Mouse (Mus musculus) lung, embryonic 16.5 days (tissue): ENCODE measurements around the gene Pan2. TPM values are rescaled to one million over a fixed set of nuclear protein-coding genes. Genes with fewer than 3 reads are reported as not detected.

Experiments used
- ATAC-seq: fragments of 200-750 bp; cut with Nextera tagmentation; 2 replicates; pipeline ENCODE4 v1.8.0; 2017; ENCODE audit warnings: low read depth, mild to moderate bottlenecking, moderate library complexity
- H3K27ac ChIP-seq: fragments of 300-500 bp; sonication (generic); 2 replicates; pipeline ENCODE4 v1.5.1; 2014; ENCODE audit warnings: mild to moderate bottlenecking, control low read depth, low read length
- H3K27me3 ChIP-seq: fragments of 300-500 bp; sonication (generic); 2 replicates; pipeline ENCODE4 v1.6.1; 2014; ENCODE audit warnings: low read depth, low read length, mixed read lengths; ENCODE audit not compliant: control insufficient read depth, insufficient read depth
- H3K36me3 ChIP-seq: fragments of 300-500 bp; sonication (generic); 2 replicates; pipeline ENCODE4 v1.6.1; 2014; ENCODE audit warnings: low read length; ENCODE audit not compliant: control insufficient read depth, insufficient read depth
- H3K4me1 ChIP-seq: fragments of 300-500 bp; sonication (generic); replicated peaks from 2 replicates; pipeline ENCODE4 v1.6.1; 2014; ENCODE audit warnings: low read length, mixed read lengths; ENCODE audit not compliant: control insufficient read depth, insufficient read depth
- H3K4me2 ChIP-seq: fragments of 300-500 bp; sonication (generic); 2 replicates; pipeline ENCODE4 v1.6.1; 2014; ENCODE audit warnings: low read depth, low read length, control low read depth
- H3K4me3 ChIP-seq: fragments of 300-500 bp; sonication (generic); 2 replicates; pipeline ENCODE4 v1.5.1; 2014; ENCODE audit warnings: mild to moderate bottlenecking, low read length, control low read depth
- H3K9ac ChIP-seq: fragments of 300-500 bp; sonication (generic); 2 replicates; pipeline ENCODE4 v1.6.1; 2014; ENCODE audit warnings: low read length, control low read depth
- H3K9me3 ChIP-seq: fragments of 300-500 bp; sonication (generic); 2 replicates; pipeline ENCODE4 v1.6.1; 2016; ENCODE audit warnings: low read length; ENCODE audit not compliant: control insufficient read depth
- WGBS: fragments of 180-500 bp; shearing (Covaris S2); extraction: QIAGEN DNeasy Blood & Tissue Kit; methylation state at CpG from one replicate; pipeline ENCODE4 v1.1.7; 2014; 5-methylcytosine and 5-hydroxymethylcytosine counted together
- polyA plus RNA-seq: library from polyadenylated mRNA; unstranded; fragments of >200 nt; fragmentation: Nextera tagmentation; extraction: Ambion mirVana; gene quantifications from 2 replicates; pipeline ENCODE4 v1.2.1, GENCODE M21; 2015

The Pan2 gene
- polyA plus RNA-seq, 1 experiment from 2014 or later: 39.8 TPM

DNA sequence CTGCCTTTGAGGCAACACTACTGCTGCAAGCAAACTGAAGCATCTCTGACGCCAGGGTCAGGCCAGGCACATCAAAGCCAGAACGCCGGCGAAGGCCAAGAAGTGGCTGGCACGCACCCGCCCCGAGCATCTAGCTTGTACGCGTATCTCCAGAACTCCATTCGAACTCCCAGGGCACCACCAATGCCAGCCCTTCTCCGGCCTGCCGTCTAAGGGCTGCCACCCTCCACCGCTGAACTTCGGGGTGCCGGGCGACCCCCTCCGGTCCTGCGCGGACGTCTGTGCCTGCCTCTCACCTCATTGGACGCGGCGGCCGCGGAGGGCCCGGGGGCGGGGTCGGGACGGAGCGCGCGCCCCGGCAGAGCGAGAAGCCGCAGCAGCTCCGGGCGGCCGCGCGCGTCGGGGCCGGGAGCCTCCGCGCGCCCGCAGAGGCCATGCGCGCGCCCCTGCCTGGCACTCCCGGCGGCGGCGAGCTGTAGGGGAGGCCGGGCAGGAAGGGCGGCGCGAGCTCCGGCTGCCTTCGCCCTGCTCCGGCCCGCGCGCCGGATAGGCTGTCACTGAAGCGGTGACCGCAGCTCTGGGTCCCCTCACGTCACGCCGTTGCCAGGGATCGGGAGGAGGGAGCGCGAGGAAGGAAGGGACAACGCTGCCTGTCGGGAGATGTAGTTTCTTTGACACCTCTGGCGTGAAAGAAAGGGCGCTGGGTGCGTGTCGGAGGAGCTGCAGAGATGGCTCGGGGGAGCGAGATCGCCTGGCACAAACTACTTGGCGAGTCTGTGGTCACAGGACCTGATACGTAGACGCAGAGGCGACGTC, 65.5 kb downstream of the Pan2 start, which contains the start of gene Coq10a:
Gene Coq10a (minus strand): TSS at position 596 of the 816 bp plus-strand sequence.
- Histone ChIP-seq H3K36me3 (peaks cover 4% of the 10 kb centered on the region), H3K9ac (peak within 1 kb of the TSS; percentile 79), H3K4me1 (peaks cover 14% of the 10 kb centered on the region), H3K4me3 (peak within 1 kb of the TSS; percentile 76), H3K27ac (peak within 1 kb of the TSS; percentile 96), H3K27me3 (no peaks in the 10 kb centered on the region), H3K4me2 (peak within 1 kb of the TSS; percentile 79), H3K9me3 (no peaks in the 10 kb centered on the region)
- WGBS: under 1% methylated on average over 81 of the region's 87 CpGs
- ATAC-seq: peak; percentile 97

DNA sequence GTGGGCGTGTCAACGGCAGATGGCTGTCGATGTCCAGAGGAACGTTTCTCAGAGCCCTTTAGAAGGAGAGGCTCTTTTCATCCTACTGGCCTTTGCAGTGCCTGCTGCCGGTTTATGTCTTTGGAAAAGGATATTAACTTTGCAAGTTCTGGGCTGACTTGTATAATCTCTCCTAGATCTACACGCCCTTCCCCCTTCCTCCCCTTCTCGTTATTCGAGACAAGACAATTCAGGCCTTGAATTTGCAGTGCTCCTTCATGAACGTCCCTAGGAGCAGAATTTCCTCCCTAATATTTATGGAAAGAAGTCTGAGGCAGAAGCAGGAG, 66.0 kb downstream of the Pan2 start:
- 3% methylated on average over 9 of the region's 9 CpGs for WGBS
- Histone ChIP-seq H3K4me1 (peaks cover 14% of the 10 kb centered on the region), H3K4me3 (peak overlapping the region; percentile 76), H3K27ac (peak overlapping the region; percentile 96), H3K9me3 (no peaks in the 10 kb centered on the region), H3K27me3 (no peaks in the 10 kb centered on the region), H3K4me2 (peak overlapping the region; percentile 79), H3K36me3 (peaks cover 4% of the 10 kb centered on the region; the same call in 1 of the 2 replicates), H3K9ac (peak overlapping the region; percentile 79)
- no peak for ATAC-seq

DNA sequence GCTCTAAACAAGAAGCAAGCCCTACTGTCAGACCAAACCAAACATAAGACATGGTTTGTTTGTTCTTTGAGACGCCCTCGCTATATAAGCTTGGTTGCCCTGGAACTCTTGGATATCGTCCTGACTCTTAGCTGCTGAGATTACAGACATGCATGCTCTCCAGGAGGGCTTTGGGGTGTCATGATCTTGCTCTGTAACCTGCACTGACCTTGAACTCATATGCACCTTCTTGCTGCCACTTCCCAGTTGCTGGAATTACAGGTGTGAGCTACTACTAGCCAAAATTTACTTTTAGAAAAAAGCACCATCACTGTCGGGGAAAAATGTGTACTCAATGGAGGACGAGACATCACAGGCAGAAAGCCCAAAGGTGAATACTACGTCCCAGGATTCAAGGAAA, 66.5 kb downstream of the Pan2 start:
- H3K9me3 ChIP-seq: no peaks in the 10 kb centered on the region
- peak overlapping the region; percentile 76 for H3K4me3 ChIP-seq
- H3K36me3 ChIP-seq: no peaks in the 10 kb centered on the region
- ATAC-seq: no peak
- WGBS: 63% methylated on average over 6 of the region's 6 CpGs
- peak overlapping the region; percentile 79 for H3K9ac ChIP-seq
- no peaks in the 10 kb centered on the region for H3K27me3 ChIP-seq
- H3K4me1 ChIP-seq: peaks cover 14% of the 10 kb centered on the region
- peak overlapping the region; percentile 79 for H3K4me2 ChIP-seq
- H3K27ac ChIP-seq: peak overlapping the region; percentile 96

DNA sequence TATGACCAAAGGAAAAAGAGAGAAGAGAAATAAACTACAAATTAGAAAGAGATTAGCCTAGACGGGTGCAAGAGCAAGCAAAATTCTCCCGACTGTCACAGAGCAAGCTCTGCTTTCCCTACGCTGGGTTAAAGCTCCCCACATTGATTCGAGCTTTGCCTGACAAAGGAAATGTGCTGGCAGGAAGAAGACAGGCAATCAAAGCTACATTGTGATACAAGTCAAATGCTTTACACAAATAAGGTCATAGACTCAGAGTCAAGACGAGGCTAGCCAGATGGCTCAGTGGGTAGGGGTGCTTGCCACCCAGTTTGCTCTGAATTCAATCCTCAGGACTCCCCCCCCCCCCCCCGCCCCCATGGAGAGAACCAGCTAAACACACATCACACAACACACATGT, 66.9 kb downstream of the Pan2 start:
- Histone ChIP-seq H3K9ac (no peak overlapping the region), H3K27ac (no peak overlapping the region), H3K4me3 (no peak overlapping the region), H3K36me3 (no peaks in the 10 kb centered on the region), H3K4me2 (no peak overlapping the region), H3K27me3 (no peaks in the 10 kb centered on the region), H3K9me3 (no peaks in the 10 kb centered on the region), H3K4me1 (peaks cover 14% of the 10 kb centered on the region)
- whole genome bisulfite sequencing: 64% methylated on average over 5 of the region's 6 CpGs
- ATAC-seq: no peak

DNA sequence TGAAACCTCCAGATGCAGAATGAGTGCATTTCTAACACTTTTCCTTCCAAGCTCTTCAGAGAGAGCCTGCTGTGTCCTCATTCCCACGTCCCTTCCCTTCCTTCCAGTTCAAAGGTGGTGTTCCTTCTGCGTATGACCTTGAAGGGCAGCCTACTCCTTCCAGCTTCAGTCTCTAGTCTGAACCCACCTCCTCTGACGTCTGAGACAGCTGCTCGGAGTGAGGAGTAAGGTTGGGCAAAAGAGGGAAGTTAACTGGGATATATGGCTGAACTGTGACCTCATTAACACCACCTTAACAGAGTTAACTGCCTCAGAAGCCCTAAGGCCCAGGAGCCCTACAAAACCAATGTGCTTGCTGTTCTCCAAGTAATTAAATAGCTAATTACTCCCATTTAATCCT, 67.5 kb downstream of the Pan2 start:
- WGBS: 53% methylated on average over 4 of the region's 4 CpGs
- H3K27ac ChIP-seq: no peak overlapping the region
- H3K4me1 ChIP-seq: peaks cover 14% of the 10 kb centered on the region
- ATAC-seq: no peak
- no peak overlapping the region for H3K4me3 ChIP-seq
- H3K36me3 ChIP-seq: no peaks in the 10 kb centered on the region
- no peaks in the 10 kb centered on the region for H3K9me3 ChIP-seq
- no peak overlapping the region for H3K4me2 ChIP-seq
- H3K27me3 ChIP-seq: no peaks in the 10 kb centered on the region
- H3K9ac ChIP-seq: no peak overlapping the region

Other genes starting within 250 kb of the Pan2 start
- gene Ptges3, start 244.4 kb upstream of the Pan2 start, polyA plus RNA-seq: 432 and 461 TPM in 2 replicates
- 2,116 and 2,117 TPM in 2 replicates for gene Atp5b, start 220.1 kb upstream of the Pan2 start, polyA plus RNA-seq
- 10.2 and 11.4 TPM in 2 replicates for gene Baz2a, start 211.8 kb upstream of the Pan2 start, polyA plus RNA-seq
- 37.4 and 40.7 TPM in 2 replicates for gene Rbms2, start 123.0 kb upstream of the Pan2 start, polyA plus RNA-seq
- 1.6 and 1.7 TPM in 2 replicates for gene Gls2, start 108.9 kb upstream of the Pan2 start, polyA plus RNA-seq
- 24.1 and 24.5 TPM in 2 replicates for gene Spryd4, start 91.5 kb upstream of the Pan2 start, polyA plus RNA-seq
- gene Mip, start 77.5 kb upstream of the Pan2 start, polyA plus RNA-seq: not detected in 2 replicates
- 52.1 and 58.4 TPM in 2 replicates for gene Timeless, start 71.3 kb upstream of the Pan2 start, polyA plus RNA-seq
- 0.14 and 0.63 TPM in 2 replicates for gene Apon, start 49.2 kb upstream of the Pan2 start, polyA plus RNA-seq
- gene Apof, start 34.7 kb upstream of the Pan2 start, polyA plus RNA-seq: 0.43 and 2.6 TPM in 2 replicates
- gene Stat2, start 32.8 kb upstream of the Pan2 start, polyA plus RNA-seq: 12.3 and 13.1 TPM in 2 replicates
- 0.34 and 0.38 TPM in 2 replicates for gene Il23a, start 4.6 kb upstream of the Pan2 start, polyA plus RNA-seq
- gene Cnpy2, start 19.1 kb downstream of the Pan2 start, polyA plus RNA-seq: 326 and 347 TPM in 2 replicates
- 171 TPM in 2 replicates for gene Cs, start 34.4 kb downstream of the Pan2 start, polyA plus RNA-seq
- 3.7 and 4.6 TPM in 2 replicates for gene Coq10a, start 65.7 kb downstream of the Pan2 start, polyA plus RNA-seq
- 8.4 and 9.6 TPM in 2 replicates for gene Ankrd52, start 73.8 kb downstream of the Pan2 start, polyA plus RNA-seq
- 0.13 and 1.0 TPM in 2 replicates for gene Slc39a5, start 97.9 kb downstream of the Pan2 start, polyA plus RNA-seq
- gene Nabp2, start 108.2 kb downstream of the Pan2 start, polyA plus RNA-seq: 67.7 and 74.5 TPM in 2 replicates
- gene Rnf41, start 108.3 kb downstream of the Pan2 start, polyA plus RNA-seq: 41.4 and 42.7 TPM in 2 replicates
- 71.3 and 76.4 TPM in 2 replicates for gene Smarcc2, start 155.9 kb downstream of the Pan2 start, polyA plus RNA-seq
- 1,564 and 1,684 TPM in 2 replicates for gene Myl6, start 190.8 kb downstream of the Pan2 start, polyA plus RNA-seq
- 3.5 and 5.1 TPM in 2 replicates for gene Myl6b, start 195.3 kb downstream of the Pan2 start, polyA plus RNA-seq
- gene Esyt1, start 222.5 kb downstream of the Pan2 start, polyA plus RNA-seq: 32.5 and 34.4 TPM in 2 replicates
- 10.9 and 11.9 TPM in 2 replicates for gene Zc3h10, start 244.4 kb downstream of the Pan2 start, polyA plus RNA-seq
- 4,142 and 4,423 TPM in 2 replicates for gene Rpl41, start 246.0 kb downstream of the Pan2 start, polyA plus RNA-seq